Mouse (Mus musculus): ENCODE data around the gene Hivep3.

Hivep3 gene

DNA sequence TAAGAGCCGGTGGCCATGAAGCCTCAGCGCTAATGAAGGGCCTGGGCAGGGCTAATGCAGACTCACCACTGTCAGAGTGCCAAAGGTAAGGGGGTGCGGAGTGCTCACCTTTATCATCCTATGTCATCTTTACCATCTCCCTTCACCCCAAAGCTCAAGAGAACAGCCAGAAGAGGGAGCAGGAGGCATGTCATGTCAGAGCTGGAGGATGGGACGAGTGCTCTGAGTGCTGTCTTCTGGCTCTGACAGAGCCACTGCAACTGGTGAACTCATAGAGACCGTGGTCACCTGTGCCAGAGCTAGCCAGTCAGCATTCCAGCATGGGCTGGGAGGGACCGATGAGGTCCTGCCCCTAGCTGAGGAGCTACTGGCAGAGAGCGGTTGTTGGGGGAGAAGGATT is 27.2 kb downstream of the Hivep3 start:
- no peak for DNase-seq (ENCODE audit: low read depth, low spot score)

DNA sequence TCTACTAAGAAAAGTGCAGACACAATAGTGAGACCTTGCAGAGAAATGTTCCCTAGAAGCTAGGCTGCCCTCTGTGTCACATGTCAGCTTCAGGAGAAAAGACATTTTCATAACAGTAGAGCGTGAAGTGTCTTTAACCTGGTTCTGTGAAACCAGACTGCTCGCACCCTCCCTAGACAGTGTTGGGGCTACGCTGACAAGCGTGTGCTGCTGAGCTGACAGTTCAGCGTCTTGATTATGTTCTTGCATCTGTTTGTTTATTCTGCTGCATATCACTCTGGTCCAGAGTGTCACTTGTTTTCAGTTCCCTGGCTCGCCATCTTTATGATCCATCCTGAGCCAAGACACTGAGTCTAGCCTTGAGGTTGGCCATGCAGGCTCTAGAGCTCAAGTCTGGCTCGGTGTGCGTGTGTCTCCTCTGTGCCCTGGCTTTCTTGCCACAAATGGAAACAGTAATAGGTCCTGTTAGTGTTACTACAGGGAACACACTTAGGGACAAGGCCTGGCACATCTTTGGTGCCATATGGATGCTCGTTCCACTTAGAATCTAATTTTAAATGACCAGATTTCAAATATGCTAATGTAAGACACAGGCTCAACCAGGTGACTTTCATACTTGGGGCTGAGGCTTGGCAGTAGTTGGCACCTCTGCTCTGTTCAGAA is 28.0 kb downstream of the Hivep3 start:
- DNase-seq (ENCODE audit: low read depth, low spot score) = no peak

DNA sequence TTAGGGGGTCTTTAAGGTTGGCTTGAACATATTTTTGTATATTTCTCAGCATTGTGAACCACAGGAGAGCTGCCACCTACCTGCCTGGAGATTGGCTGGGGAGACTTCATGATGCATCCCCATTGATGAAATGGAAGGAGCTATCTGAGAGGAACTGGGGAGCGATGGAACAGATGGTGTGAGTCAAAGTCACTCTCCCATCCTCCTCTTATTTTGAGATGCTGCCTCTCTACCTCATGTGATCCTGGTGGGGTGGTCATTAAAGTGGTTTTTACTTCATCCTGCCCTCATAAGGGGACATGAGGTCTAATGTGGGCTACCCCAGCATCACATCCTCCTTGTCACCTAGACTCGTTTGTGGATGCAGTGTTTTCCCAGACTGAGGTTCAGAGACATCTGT is 28.6 kb downstream of the Hivep3 start:
- DNase-seq (ENCODE audit: low read depth, low spot score) = no peak

DNA sequence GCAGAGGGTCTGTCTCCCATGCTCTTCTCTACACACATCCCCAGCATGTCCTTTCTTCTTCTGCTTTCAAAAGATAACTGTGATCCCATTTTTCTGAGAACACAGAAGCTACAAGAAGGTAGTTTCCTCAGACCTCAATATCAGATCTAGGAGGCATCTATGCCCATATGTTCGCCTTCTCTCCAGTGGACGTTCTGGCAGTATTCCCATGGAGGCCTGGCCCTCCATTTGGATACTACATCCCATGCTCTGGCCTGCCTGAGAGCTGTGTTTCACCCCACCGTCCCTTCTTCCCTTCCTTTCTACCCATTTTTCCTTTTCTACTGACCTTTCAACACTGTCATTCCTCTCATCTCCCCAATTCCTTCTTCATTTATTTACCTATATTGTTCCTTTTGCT is 34.5 kb downstream of the Hivep3 start:
- no peak for DNase-seq (ENCODE audit: low read depth, low spot score)

DNA sequence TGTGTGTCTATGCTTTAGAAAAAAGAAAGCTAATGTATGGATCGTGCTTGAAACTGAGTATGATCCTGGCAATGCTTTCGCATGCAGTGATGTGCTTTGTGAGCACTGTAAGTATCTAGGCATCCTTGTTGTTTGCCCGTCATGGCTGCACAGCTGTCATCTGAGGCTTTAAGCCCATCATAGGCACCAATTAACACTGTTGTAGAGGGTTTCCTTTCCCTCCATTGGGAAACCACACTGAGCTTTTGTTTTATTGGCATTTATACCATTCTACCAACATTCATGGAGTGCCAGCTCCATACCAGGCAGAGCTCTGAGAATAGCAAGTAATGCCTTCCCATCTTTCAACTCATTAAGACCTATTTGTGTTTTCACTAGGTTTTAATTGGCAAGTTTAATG is 42.3 kb downstream of the Hivep3 start:
- DNase-seq (ENCODE audit: low read depth, low spot score) = no peak

DNA sequence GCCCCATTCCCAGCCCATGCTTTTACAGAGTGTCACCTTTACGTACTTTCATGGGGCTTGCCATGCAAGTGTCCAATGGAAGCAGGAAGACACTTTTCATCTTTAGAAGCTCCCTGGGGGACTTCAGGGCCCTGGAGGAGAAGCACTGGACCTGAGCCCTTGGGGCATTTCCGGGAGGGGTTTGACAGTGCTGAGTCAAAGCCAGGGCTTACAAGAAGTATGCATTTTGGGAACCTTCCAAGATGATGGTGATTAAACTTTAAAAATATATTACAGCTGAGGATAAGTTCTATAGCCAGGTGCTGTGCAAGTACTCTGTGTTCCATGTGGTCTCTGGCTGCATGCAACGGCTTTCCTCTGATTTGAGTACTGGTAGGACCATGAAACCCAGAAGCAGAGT is 43.6 kb downstream of the Hivep3 start:
- no peak for DNase-seq (ENCODE audit: low read depth, low spot score)

DNA sequence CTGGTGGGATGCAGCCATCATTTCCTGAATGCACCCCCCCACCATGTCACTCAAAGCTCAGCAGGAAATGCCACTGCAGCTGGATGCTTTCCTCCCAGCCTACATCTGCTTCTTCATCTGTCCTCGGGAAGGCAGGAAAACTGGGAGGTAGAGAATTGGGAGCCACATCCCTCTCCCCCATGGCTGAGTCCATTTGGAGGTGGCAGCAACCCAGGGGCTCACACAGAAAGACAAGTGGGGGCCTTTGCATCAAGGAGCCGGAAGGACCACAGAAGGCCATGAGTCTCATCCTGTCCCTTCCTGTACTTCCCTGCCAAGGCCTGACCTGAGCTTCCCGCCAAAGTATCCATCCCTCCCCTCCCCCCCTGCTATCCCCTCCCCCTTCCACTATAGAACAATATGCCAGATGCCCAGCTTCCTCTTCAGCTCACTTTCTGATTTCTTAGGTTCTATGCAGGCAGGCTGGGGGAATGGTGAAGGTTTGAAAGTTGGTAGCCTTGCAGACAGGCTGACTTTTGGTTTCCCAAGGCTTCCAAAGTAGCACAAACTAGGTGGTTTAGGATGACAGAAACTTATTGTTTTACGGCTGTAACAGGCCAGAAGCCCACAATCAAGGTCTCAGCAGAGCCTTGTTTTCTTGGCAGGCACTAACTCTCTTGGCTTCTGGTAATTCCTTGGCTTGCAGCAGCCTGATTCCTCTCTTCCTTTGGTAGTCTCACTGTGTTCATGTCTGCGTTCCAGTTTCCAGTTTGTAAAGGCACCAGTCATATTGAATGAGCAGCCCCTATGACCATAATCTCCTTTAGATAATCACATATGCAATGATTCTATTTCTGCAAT is 46.2 kb downstream of the Hivep3 start:
- DNase-seq (ENCODE audit: low read depth, low spot score) = peak; percentile 43

DNA sequence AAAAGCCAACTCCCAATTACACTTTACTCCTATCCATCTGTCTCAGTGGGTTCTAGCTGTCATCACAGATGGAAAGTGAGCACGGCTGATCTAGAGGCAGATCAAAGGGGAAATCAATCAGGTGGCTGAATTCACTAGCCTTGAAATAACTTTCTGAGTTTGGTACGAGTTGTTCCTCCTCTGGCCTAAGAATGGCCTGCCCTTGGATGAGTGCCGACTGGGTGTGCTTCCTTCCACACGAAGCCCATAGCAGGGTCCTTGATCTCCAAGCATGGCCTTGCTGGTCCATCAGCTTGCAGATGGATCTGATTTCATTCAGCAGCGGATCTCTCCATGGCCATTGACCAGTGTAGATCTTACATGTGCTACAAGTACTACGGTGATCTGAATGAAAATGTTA is 47.3 kb downstream of the Hivep3 start:
- no peak for DNase-seq (ENCODE audit: low read depth, low spot score)

DNA sequence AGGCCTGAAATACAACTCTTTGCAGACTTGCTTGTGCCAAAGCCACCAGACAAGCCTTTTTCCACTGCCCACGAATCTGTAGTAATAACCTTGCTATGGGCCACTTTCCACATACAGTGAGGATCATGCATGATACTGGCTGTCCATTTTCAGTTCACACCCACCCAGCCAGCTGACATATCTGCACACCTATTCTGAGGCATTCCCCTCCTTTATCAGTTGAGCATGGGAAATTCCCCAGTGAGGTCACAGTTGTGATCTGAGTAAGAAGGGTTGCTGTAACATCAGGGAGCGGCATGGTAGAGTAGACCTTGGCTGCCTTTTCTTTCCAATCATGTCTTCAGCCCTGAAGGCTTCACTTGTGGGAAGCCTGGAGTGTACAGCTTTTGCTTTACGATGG is 51.4 kb downstream of the Hivep3 start:
- DNase-seq (ENCODE audit: low read depth, low spot score) = no peak

DNA sequence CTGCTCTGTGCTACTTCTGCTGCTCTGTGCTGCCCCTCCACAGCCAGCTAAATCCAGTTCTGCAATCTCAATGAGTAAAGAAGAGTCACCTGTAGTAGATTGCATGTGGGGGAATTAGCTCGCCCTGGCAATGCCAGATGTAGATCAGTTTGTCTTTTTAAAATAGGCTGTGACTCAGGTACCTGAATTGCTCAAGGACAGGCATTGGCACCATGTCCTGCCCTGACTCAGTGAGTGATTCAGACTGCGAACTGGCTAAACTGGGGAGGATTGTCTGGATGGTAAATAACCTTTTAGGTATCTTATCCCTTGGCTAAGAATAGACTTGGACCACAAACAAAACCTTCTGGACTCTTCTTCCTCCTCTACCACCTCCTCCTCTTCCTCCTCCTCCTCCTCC is 52.7 kb downstream of the Hivep3 start:
- DNase-seq (ENCODE audit: low read depth, low spot score) = no peak

DNA sequence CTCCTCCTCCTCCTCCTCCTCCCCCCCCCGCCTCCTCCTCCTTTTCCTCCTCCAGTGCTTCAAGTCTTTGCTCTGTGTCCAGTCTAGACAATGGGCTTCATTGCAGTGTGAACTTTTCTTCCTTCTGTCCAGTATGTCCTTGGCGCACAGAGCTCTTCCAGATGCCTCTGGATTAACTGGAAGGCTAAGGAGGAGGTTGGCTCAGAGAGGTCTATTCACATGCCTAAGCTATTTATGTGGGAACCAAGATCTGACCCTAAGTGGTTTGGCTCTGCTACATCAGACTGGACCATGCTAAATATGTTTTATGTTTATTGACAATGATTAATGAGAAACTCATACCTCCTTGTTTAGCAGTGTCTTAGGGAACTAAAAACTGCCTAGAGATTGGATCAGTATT is 53.1 kb downstream of the Hivep3 start:
- peak; percentile 28 for DNase-seq (ENCODE audit: low read depth, low spot score)

DNA sequence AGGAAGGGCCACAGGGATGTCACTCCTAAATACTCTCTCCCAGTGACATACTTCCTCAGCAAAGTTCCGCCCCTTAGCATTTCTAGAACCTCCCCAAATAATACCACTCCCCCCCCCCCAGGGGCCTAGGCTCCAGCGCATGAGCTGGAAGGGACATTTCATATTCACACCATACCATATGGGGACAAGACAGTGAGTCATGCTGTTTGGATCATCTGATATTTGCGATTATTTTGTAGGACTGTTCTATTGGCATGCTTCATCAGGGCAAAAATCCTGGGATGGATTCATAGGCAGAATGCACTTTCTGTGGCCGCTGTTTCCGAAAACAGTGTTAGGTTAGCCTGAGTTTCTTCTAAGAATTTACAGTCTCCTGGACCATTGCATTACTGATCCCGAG is 55.2 kb downstream of the Hivep3 start:
- DNase-seq (ENCODE audit: low read depth, low spot score) = no peak

DNA sequence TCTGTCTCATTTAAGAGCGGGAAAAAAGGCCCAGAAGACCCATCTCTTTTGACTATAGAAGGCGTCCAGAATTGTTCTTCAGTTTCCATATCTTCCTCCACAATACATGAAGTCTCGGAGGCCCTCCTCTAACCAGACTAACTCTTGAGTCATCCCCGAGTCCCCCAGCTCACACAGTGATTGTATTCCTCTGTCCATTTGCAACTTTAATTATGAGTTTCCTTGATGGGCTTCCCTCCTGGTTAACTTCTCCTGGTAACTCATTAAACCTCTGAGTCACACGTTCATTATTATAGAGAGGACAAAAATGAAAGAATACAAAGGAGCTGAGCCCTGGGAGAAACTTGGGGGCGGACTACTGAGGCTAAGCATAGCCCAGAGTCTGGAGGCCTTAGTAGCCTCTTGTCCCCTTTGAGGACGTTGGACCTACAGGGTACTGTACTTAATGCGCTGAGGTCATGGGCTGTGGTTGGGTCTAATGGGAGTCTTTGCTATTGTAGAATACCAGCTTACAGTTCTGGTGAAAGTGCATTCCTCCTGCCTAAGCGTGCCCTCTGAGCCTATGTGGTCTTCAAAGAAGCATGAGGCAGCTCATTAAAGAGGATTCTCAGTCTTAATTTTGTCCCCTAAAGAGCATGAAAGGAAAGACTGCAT is 56.0 kb downstream of the Hivep3 start:
- DNase-seq (ENCODE audit: low read depth, low spot score) = no peak

DNA sequence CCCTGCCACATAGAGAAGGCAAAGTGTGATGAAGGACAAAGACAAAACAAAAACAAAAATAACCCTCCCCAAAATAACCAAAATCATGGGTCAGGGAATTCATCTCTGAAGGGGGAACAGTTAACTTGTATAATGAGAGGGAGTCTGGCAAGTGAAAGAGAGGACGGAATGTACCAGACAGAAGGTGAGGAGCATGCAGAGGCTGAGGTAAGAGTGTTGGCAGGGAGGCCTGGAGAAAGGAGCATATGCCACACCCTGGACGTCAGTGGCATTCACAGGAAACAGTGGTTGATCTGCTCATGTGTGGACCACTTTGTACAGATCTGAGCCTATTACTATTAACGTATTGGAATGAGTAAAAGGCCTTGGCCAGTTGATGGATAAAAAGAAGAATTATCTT is 65.3 kb downstream of the Hivep3 start:
- DNase-seq (ENCODE audit: low read depth, low spot score) = no peak

DNA sequence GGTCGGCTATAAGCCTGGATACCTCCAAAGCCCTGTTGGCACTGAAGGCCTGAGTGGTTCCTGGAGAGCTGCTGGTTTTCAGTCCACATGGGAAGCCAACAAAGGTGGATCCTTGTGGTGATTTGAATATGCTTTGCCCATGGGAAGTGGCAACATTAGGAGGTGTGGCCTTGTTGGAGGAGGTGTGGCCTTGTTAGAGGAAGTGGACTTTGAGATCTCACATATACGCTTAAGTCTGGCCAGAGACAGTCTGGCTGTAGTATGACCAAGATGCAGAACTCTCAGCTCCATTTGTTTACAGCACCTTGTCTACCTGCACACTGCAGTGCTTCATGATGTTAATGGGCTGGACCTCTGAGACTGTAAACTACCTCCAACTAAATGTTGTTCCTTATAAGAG is 73.0 kb downstream of the Hivep3 start:
- DNase-seq (ENCODE audit: low read depth, low spot score) = no peak

DNA sequence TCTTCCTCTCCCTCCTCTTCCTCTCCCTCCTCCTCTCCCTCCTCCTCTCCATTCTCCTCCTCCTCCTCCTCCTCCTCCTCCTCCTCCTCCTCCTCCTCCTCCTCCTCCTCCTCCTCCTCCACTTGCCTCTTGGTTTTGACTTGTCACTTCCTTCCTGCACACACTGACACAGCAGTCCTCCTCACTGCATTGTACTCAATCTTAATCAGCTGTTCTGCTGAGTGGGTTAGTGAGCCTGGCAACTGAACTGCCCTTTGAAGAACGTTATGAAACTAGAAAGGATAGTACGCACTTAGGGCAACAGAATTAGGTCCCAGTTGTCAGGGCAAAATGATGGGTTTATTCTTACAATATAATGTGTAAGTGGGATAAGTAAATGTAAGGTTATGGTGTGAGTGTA is 73.8 kb downstream of the Hivep3 start:
- DNase-seq (ENCODE audit: low read depth, low spot score) = no peak

DNA sequence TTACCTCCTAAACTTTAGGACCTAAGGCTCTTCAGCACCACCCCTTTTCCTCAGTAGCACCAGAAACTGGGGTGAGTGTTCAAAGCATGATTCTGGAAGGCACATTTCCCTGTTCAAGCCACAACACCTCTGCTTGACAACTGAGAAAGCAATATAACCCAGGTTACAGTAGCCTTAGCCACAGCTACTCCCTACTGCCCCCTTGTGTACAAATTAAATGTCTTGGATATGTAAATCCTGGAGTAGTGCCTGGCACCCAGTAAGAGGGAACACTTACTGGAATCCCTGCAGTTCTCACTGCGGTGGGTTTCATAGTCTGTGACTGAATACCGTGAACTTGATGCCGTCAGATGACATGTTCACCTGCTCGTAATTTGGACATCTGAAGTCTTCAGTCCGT is 75.7 kb downstream of the Hivep3 start:
- peak; percentile 34 for DNase-seq (ENCODE audit: low read depth, low spot score)

DNA sequence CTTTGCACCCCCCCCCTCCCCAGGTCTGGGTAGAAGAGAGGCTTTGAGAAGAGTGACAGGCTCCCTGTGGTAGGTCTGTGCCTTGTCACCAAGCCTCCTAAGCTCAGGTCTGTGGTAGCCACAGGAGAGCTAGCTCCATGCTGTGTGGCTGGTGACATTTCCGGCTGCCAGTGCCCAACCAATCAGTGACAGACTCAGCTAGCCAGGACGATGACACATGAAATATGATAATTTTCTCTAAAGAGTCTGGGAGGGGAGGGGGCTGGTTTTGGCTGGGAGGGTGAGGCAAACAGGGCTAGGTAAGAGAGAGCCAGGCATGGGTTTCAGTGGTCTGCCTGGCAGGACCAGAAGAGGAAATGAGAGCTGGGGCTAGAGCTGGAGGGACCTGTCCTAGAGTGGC is 79.2 kb downstream of the Hivep3 start:
- DNase-seq (ENCODE audit: low read depth, low spot score) = no peak

DNA sequence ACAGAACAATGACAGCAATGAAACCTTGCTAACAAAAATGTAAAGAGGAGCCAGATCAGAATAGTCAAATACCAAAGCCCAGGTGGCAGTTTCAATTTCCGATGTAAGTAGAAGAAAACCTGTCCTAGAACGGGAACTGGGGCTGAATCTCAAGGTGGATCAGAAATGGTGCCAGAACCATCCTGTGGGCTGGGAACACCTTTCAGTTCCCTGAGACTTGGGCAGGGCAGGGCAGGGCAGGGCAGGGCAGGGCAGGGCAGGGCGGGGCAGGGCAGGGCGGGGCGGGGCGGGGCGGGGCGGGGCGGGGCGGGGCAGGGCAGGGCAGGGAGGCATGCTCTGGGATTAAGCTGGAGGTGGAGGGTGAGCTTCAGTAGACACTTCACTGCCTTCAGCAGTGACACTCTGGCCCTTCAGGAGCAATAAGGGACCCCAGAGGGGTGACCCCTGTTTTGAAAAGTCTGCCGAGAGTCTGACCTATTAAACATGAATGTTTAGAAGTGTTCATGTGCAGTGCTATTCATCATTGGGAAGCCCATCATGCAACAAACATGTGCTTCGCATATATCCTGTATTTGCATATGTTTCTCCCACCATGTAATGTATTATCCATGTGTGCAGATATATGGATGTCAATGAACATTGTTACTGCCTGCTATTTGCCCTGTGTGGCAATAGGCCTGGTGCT is 80.1 kb downstream of the Hivep3 start:
- no peak for DNase-seq (ENCODE audit: low read depth, low spot score)

DNA sequence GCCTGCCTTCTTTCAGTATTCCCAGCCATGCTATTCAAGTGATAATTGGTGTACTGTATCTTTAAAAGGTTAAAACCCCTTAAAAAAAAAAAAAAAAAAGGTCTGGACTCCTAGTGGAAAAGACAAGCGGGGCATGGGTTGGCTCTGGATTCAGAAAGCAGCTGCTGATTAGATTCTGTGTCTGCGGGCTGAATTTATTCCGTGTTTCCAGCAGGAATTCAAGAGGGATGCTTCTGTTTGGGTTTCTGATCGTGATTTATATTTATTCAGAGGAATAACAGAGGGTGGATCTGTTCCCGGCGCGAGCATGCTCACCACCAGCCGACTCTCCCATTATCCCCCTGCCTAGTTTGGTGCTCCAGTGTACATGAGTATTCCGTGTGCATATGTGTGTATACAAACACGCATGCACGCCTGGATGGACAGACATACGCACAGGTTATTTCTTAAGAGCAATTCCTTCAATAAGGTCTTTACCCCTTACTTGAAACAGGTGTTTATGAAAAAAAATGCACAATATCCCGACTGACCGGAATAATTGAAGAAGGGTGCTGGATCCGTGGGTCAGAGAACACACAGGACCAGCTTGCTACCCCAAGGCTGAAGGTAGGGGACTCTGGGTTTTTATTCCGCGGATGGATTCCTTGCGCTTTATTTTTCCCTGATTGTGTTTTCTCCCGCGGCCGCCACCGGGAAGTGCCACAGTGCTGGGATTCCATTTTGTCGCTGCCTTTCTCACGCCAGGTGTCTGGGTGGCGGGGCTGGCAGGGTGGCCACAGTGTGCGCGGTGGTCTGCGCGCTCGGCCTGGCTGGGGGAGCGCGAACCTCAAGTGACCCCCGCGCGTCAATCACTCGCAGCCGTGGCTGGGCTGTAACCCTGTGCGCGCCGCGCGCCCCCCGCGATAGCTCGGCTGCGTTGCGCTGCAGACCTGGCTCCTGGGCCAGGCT is 80.9 kb downstream of the Hivep3 start:
- no peak for DNase-seq (ENCODE audit: low read depth, low spot score)

DNA sequence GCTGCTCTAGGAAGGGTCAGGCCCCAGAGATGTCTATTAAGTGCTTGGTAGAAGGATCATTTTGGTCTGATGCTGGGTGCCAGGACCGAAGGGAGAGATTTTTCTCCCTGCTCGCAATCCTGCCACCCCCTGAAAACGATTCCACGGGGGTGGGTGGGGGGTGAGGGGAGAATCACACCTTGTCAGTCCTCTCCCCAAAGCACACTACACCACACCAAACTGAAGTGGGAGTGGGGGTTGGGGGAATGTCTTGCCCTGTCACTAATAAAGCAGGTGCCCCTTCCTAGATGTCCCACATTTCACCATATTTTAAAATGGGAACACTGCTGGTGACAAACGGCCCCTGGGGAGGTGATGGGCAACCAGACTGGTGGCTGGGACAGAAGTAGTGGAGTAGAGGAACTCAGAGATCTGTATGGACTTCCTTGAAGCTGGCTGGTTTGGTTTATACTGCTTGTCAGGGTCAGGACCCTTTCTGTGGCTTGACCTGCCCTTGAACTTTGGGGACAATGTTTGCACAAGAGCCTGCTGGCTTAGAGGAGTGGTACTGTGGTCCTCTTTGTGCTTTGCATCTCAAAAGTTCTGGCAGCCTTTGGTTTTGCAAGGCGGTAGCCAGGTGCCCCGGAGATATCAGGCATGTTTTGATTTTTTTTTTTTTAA is 81.7 kb downstream of the Hivep3 start:
- no peak for DNase-seq (ENCODE audit: low read depth, low spot score)
